Mouse (Mus musculus): ENCODE data around the gene Gpatch8. TPM values are rescaled to one million over a fixed set of nuclear protein-coding genes. Genes with fewer than 3 reads are reported as not detected.

Gene Gpatch8
- polyA plus RNA-seq, 1 experiment from 2014 or later = 77.6 TPM

Other genes with a start within 250 kb of the Gpatch8 start
- 105 and 107 TPM in 2 replicates for gene Ubtf, start 236.7 kb downstream of the Gpatch8 start, polyA plus RNA-seq (2015; fragmentation: Nextera tagmentation; extraction: Ambion mirVana)
- 1.9 and 2.6 TPM in 2 replicates for gene Slc4a1, start 190.2 kb downstream of the Gpatch8 start, polyA plus RNA-seq (2015; fragmentation: Nextera tagmentation; extraction: Ambion mirVana)
- gene Rundc3a, start 163.0 kb downstream of the Gpatch8 start, polyA plus RNA-seq (2015; fragmentation: Nextera tagmentation; extraction: Ambion mirVana) = 149 and 150 TPM in 2 replicates
- 144 TPM in 2 replicates for gene Slc25a39, start 148.4 kb downstream of the Gpatch8 start, polyA plus RNA-seq (2015; fragmentation: Nextera tagmentation; extraction: Ambion mirVana)
- gene Grn, start 126.1 kb downstream of the Gpatch8 start, polyA plus RNA-seq (2015; fragmentation: Nextera tagmentation; extraction: Ambion mirVana) = 61.8 and 62.0 TPM in 2 replicates
- 22.5 and 24.3 TPM in 2 replicates for gene Fam171a2, start 108.7 kb downstream of the Gpatch8 start, polyA plus RNA-seq (2015; fragmentation: Nextera tagmentation; extraction: Ambion mirVana)
- gene Itga2b, start 86.3 kb downstream of the Gpatch8 start, polyA plus RNA-seq (2015; fragmentation: Nextera tagmentation; extraction: Ambion mirVana) = 4.0 and 4.7 TPM in 2 replicates
- gene Gm11627, start 23.1 kb upstream of the Gpatch8 start, polyA plus RNA-seq (2015; fragmentation: Nextera tagmentation; extraction: Ambion mirVana) = 8.2 and 10.1 TPM in 2 replicates
- 18.4 and 20.3 TPM in 2 replicates for gene Fzd2, start 48.0 kb upstream of the Gpatch8 start, polyA plus RNA-seq (2015; fragmentation: Nextera tagmentation; extraction: Ambion mirVana)
- gene Meioc, start 107.3 kb upstream of the Gpatch8 start, polyA plus RNA-seq (2015; fragmentation: Nextera tagmentation; extraction: Ambion mirVana) = 0.08 and 0.10 TPM in 2 replicates
- gene Ccdc43, start 141.4 kb upstream of the Gpatch8 start, polyA plus RNA-seq (2015; fragmentation: Nextera tagmentation; extraction: Ambion mirVana) = 44.9 and 48.3 TPM in 2 replicates
- 22.1 and 25.6 TPM in 2 replicates for gene Adam11, start 205.0 kb upstream of the Gpatch8 start, polyA plus RNA-seq (2015; fragmentation: Nextera tagmentation; extraction: Ambion mirVana)